Mouse (Mus musculus): ENCODE measurements around the gene Specc1. TPM values are rescaled to one million over a fixed set of nuclear protein-coding genes. Genes with fewer than 3 reads are reported as not detected.

Gene Specc1
- polyA plus RNA-seq, 1 experiment from 2014 or later, result 16.5 TPM

GRCm38 (mm10) chr11:62075071-62075470 is 118.5 kb downstream of the Specc1 start:
- Histone ChIP-seq H3K27me3 (ENCODE audit: low read depth, poor library complexity, severe bottlenecking) (no peaks in the 10 kb centered on the region), H3K9me3 (replicated peaks) (no peaks in the 10 kb centered on the region), H3K4me3 (no peak overlapping the region), H3K27ac (no peak overlapping the region), H3K4me1 (peaks cover 10% of the 10 kb centered on the region), H3K36me3 (no peaks in the 10 kb centered on the region)
- no peak for DNase-seq (ENCODE audit: low spot score)
- WGBS, result 84% methylated on average over 3 of the region's 3 CpGs

GRCm38 (mm10) chr11:62075551-62075950 is 119.0 kb downstream of the Specc1 start:
- H3K36me3 ChIP-seq, result no peaks in the 10 kb centered on the region
- DNase-seq (ENCODE audit: low spot score), result no peak
- no peaks in the 10 kb centered on the region for H3K9me3 ChIP-seq (replicated peaks)
- WGBS, result 94% methylated on average over 5 of the region's 5 CpGs
- H3K4me1 ChIP-seq, result peaks cover 7% of the 10 kb centered on the region
- H3K4me3 ChIP-seq, result no peak overlapping the region
- H3K27ac ChIP-seq, result no peak overlapping the region
- no peaks in the 10 kb centered on the region for H3K27me3 ChIP-seq (ENCODE audit: low read depth, poor library complexity, severe bottlenecking)

DNA sequence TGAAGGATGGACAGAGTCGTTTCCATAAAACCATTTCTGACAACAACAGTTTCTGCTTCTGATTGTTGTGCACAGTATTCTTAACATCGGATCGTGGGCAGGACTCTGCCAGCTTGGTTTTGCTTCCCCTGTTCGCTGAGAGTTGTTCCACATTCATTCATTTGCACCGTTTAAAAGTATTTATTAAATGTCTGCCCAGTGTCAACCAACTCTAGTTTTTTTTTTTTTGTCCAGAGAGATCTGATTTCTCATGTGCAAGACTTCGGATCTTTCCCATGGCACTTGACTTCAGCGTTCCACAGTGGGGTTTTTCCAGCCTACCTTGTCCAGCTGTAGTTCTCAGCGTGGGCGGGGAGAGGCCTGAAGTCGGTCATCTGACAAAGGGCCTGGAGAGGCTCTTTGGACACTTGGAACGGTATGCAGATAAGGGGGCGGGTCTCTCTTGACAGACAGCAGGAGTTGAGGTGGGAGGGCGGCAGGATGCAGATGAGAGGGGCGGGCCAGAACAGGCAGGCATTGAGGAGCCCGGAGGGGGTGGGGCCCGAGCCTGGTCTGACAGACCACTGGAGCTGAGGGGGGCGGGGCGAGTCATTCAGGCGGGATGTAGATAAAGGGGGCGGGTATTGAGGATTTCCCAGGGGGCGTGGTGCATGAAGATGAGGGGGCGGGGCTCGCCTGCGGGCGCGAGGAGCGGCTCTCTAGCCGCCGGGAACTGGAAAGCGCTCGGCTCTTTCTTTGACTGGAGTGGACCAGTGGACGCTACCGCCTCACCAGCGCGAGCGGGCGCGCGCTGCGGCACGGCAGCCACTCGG is 120.0 kb downstream of the Specc1 start:
- Histone ChIP-seq H3K4me3 (peak overlapping the region; percentile 81), H3K27ac (peak overlapping the region; percentile 98), H3K27me3 (ENCODE audit: low read depth, poor library complexity, severe bottlenecking) (no peaks in the 10 kb centered on the region), H3K4me1 (peaks cover 7% of the 10 kb centered on the region), H3K9me3 (replicated peaks) (no peaks in the 10 kb centered on the region), H3K36me3 (no peaks in the 10 kb centered on the region)
- 7% methylated on average over 42 of the region's 42 CpGs for WGBS
- peak; percentile 99 for DNase-seq (ENCODE audit: low spot score)

DNA sequence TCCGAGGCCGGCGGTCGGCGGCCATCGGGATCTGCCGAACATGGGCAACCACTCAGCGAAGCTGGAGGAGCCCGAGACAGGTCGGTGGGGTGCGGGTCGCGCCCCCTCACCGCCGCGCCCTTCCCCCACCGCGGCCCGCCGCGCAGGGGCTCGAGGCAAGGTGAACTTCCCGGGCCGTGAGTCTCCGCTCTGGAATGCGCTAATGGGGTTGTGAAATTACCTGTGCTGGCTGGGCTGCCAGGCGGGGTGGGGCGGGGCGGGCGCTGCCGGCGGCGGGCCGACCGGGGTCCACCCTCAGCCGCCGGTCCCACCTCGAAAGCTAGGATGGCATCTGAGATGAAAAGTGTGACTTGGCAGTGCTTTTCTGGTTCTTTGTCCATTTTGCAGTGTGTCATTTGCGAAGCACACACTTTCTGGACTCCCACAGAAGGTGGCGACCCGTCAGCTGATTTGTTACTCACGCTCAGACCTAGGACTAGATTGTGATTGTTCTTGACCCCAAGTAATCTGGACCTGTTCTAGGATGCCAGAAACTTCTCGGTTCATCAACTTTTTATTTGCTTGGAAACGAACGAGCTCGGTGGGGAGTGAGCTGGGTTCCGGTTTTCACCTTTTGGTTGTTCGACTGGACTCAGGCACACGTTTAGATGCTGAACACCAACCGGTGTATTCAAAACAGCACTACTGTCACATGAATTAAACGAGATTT is 120.7 kb downstream of the Specc1 start:
- WGBS, result 2% methylated on average over 51 of the region's 51 CpGs
- DNase-seq (ENCODE audit: low spot score), result no peak

GRCm38 (mm10) chr11:62078371-62078770 is 121.8 kb downstream of the Specc1 start:
- DNase-seq (ENCODE audit: low spot score), result no peak
- Histone ChIP-seq H3K4me3 (no peak overlapping the region; the same call in 1 of the 2 replicates), H3K27ac (no peak overlapping the region), H3K9me3 (replicated peaks) (no peaks in the 10 kb centered on the region), H3K4me1 (peaks cover 7% of the 10 kb centered on the region), H3K36me3 (no peaks in the 10 kb centered on the region), H3K27me3 (ENCODE audit: low read depth, poor library complexity, severe bottlenecking) (no peaks in the 10 kb centered on the region)
- WGBS, result 94% methylated on average over 10 of the region's 10 CpGs

More for the DNA sequence above, 120.7 kb downstream of the Specc1 start:
- no peaks in the 10 kb centered on the region for H3K9me3 ChIP-seq (replicated peaks)
- H3K4me3 ChIP-seq, result peak overlapping the region; percentile 81
- peaks cover 7% of the 10 kb centered on the region for H3K4me1 ChIP-seq
- peak overlapping the region; percentile 98 for H3K27ac ChIP-seq
- no peaks in the 10 kb centered on the region for H3K36me3 ChIP-seq
- no peaks in the 10 kb centered on the region for H3K27me3 ChIP-seq (ENCODE audit: low read depth, poor library complexity, severe bottlenecking)

DNA sequence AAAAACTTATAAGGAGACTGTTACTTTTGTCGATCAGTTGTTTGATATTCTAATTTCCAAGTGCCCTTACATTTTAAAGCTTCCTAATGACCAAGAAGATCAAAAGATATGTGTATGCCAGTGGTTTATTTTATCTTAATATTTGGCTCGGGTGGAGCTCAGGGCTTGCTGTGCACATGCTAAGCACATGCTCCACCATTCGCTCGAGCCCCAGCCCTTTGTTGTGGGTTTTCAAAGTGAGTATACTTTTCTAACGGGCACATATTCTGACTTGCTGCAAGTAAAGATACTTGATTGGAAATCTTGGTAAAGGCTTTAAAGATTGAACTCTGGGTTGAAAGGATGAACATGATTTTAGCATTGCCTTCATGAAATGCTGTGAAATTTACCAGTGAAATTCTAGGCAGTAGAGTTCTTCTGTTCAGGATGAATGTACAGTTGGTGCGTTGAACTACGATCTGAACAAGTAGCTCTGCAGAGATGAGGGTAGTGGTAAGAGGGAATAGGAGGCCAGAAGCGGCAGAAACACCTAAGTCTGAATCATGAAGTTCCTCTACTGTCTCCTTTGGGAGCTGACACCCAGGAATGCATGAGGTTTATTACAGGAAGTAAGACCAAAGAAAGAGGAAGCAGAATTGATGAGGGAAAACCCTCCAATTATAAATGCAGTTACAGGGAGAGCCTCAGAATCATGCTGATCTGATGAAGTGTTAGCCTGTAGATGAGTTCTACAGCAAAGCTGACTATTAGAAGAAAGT is 122.7 kb downstream of the Specc1 start:
- Histone ChIP-seq H3K4me1 (peaks cover 7% of the 10 kb centered on the region), H3K27ac (no peak overlapping the region), H3K36me3 (no peaks in the 10 kb centered on the region), H3K9me3 (replicated peaks) (no peaks in the 10 kb centered on the region), H3K4me3 (no peak overlapping the region), H3K27me3 (ENCODE audit: low read depth, poor library complexity, severe bottlenecking) (no peaks in the 10 kb centered on the region)
- 91% methylated on average over 8 of the region's 8 CpGs for WGBS
- no peak for DNase-seq (ENCODE audit: low spot score)

DNA sequence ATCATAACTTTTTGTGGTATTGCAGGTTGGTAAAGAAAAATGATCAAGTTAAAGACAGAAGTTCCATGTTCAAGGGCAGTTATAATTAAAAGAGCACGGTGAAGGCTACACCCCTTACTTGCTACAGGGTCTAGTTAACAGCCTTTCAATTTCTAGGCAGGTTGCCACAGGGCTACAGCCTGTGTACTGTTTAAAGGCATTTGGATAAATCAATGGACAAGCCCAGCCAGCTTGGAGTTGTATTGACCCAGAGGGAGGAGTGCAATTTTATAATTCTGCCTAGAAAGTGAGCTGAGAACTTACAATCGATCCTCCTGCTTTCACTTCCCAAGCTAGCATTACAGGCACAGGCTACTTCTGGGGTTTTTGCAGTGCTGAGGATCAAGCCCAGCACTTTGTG is 123.9 kb downstream of the Specc1 start:
- H3K4me3 ChIP-seq, result no peak overlapping the region
- 87% methylated on average over 2 of the region's 2 CpGs for WGBS
- no peak overlapping the region for H3K27ac ChIP-seq
- peaks cover 7% of the 10 kb centered on the region for H3K4me1 ChIP-seq
- no peaks in the 10 kb centered on the region for H3K9me3 ChIP-seq (replicated peaks)
- DNase-seq (ENCODE audit: low spot score), result no peak
- H3K36me3 ChIP-seq, result no peaks in the 10 kb centered on the region
- H3K27me3 ChIP-seq (ENCODE audit: low read depth, poor library complexity, severe bottlenecking), result no peaks in the 10 kb centered on the region

- DNase-seq (ENCODE audit: low spot score), result no peak
- H3K4me1 ChIP-seq, result peaks cover 13% of the 10 kb centered on the region
- H3K27ac ChIP-seq, result no peak overlapping the region
- no peaks in the 10 kb centered on the region for H3K9me3 ChIP-seq (replicated peaks)
- H3K4me3 ChIP-seq, result no peak overlapping the region
- no peaks in the 10 kb centered on the region for H3K27me3 ChIP-seq (ENCODE audit: low read depth, poor library complexity, severe bottlenecking)
- WGBS, result 79% methylated on average over 2 of the region's 2 CpGs
- no peaks in the 10 kb centered on the region for H3K36me3 ChIP-seq
Observed at GRCm38 (mm10) chr11:62086648-62087047, 130.1 kb downstream of the Specc1 start.

DNA sequence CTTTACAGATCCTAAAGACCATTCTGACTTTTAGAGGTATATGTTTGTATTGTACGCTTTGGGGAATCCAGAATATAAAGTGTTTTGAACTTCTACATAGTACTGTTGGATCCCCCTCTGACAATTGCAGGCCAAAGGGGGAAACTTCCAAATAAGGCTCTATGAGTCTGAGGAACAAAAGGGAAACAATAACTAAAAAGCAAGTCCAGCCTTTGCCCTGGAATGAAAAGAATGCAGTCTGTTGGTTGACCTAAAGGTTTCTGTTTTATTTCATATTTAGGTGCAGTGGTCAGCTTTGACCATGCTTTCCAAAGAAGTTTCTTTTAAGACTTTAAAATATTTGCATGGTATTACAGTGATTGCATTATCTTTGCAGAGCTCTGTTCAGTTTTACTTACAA is 130.5 kb downstream of the Specc1 start:
- H3K4me1 ChIP-seq, result peaks cover 13% of the 10 kb centered on the region
- DNase-seq (ENCODE audit: low spot score), result no peak
- no peaks in the 10 kb centered on the region for H3K9me3 ChIP-seq (replicated peaks)
- H3K4me3 ChIP-seq, result no peak overlapping the region
- H3K36me3 ChIP-seq, result no peaks in the 10 kb centered on the region
- WGBS, result 95% methylated on average over 1 of the region's 1 CpGs
- H3K27ac ChIP-seq, result no peak overlapping the region
- H3K27me3 ChIP-seq (ENCODE audit: low read depth, poor library complexity, severe bottlenecking), result no peaks in the 10 kb centered on the region

GRCm38 (mm10) chr11:62088651-62089050 is 132.1 kb downstream of the Specc1 start:
- no peaks in the 10 kb centered on the region for H3K27me3 ChIP-seq (ENCODE audit: low read depth, poor library complexity, severe bottlenecking)
- no peak for DNase-seq (ENCODE audit: low spot score)
- 86% methylated on average over 3 of the region's 3 CpGs for WGBS
- no peak overlapping the region for H3K4me3 ChIP-seq
- H3K36me3 ChIP-seq, result no peaks in the 10 kb centered on the region
- H3K9me3 ChIP-seq (replicated peaks), result no peaks in the 10 kb centered on the region
- peaks cover 13% of the 10 kb centered on the region for H3K4me1 ChIP-seq
- H3K27ac ChIP-seq, result no peak overlapping the region

- 64% methylated on average over 6 of the region's 6 CpGs for WGBS
- Histone ChIP-seq H3K4me3 (no peak overlapping the region), H3K4me1 (peaks cover 13% of the 10 kb centered on the region), H3K27ac (no peak overlapping the region), H3K9me3 (replicated peaks) (no peaks in the 10 kb centered on the region), H3K36me3 (no peaks in the 10 kb centered on the region), H3K27me3 (ENCODE audit: low read depth, poor library complexity, severe bottlenecking) (no peaks in the 10 kb centered on the region)
- no peak for DNase-seq (ENCODE audit: low spot score)
Observed at GRCm38 (mm10) chr11:62090321-62090720, 133.8 kb downstream of the Specc1 start.

- DNase-seq (ENCODE audit: low spot score), result no peak
- Histone ChIP-seq H3K9me3 (replicated peaks) (no peaks in the 10 kb centered on the region), H3K27ac (no peak overlapping the region), H3K4me3 (no peak overlapping the region), H3K27me3 (ENCODE audit: low read depth, poor library complexity, severe bottlenecking) (no peaks in the 10 kb centered on the region), H3K36me3 (no peaks in the 10 kb centered on the region), H3K4me1 (no peaks in the 10 kb centered on the region)
- 75% methylated on average over 3 of the region's 3 CpGs for WGBS
Observed at GRCm38 (mm10) chr11:62103380-62103911, 146.9 kb downstream of the Specc1 start.

Data from limb, embryonic 10.5 days (tissue).